Mouse (Mus musculus) lung, postnatal 36 days (tissue): ENCODE results near the gene Aph1a.
"Not testable (repeated sequence)": the region's sequence is repeated elsewhere in the genome, so short reads cannot be mapped to it uniquely, and the experiment has no call there.

ENCODE experiments used
- DNase-seq: peaks from one replicate; pipeline ENCODE4 v3.0.0; 2022; ENCODE audit warnings: mixed read lengths

The Aph1a gene

DNA sequence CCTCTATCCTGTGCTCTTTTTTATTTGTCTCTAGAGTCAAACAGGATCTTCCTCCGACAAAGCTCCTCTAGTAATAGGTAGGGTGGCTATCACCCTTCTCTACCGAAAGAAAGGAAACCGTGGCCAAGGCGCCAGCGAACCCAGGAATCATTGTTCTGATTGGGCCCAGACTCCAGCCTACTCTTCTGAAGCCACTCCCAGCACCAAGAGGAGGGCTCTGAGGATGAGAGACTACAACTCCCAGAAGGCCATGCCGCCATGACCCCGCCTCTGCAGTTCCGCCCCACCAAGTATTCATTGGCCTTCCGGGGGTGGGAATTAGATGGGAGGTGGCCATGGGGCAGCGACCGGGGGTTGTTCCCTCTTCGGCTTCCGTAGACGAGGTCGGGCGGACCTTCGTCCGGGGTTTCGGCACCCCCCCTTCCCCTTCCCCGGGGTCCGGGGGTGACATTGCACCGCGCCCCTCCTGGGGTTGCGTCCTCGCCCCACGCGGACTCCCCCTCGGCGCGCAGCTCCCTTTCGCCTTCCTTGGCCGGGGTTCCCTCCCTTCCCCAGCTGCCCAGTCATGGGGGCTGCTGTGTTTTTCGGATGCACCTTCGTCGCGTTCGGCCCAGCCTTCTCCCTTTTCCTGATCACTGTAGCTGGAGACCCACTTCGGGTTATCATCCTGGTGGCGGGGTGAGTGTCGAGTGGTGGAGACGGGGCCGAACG lies at the start of gene Aph1a:
Gene Aph1a (plus strand): TSS at position 364 of the 711 bp plus-strand sequence.
- peak; percentile 99 for DNase-seq

GRCm38 (mm10) chr3:95850611-95851010 lies 43.2 kb upstream of the Aph1a start:
- no peak for DNase-seq

GRCm38 (mm10) chr3:95851317-95851716 lies 42.5 kb upstream of the Aph1a start:
- no peak for DNase-seq

DNA sequence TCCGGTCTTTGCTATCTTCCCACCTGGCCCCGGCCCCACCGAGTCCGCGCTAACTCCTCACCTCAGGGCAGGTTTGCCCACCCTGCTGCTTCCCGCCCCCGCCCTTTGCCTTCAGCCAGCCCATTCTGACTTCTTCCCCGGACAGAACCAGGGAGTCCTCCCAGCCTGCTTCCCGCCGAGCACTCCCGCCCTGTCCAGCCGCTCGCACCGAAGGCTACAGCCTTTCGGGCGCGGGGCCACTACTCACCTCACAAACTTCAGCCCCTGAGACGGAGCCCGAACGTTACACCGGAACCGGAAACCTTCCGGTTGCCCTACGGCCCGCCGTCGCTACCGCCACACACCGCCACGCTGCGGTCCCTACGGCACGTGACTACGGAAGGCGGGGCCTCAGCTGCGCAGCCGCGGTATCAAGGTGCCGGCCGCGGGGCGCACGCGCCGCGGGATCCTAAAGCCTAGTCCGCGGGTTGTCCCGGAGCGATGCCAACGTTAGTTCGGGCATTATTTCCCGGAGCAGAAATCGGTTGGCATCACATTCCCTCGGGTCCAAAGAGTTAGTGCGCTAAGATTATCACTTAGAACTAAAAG lies 38.2 kb upstream of the Aph1a start, which contains the start of gene Prpf3:
Gene Prpf3 (minus strand): TSS at position 384 of the 588 bp plus-strand sequence.
- peak; percentile 97 for DNase-seq

GRCm38 (mm10) chr3:95856115-95856514 lies 37.7 kb upstream of the Aph1a start:
- DNase-seq = no peak

- not testable (repeated sequence) for DNase-seq
These were observed 36.7 kb upstream of the Aph1a start for GRCm38 (mm10) chr3:95857050-95857449.

- DNase-seq = not testable (repeated sequence)
These were observed 35.5 kb upstream of the Aph1a start for GRCm38 (mm10) chr3:95858278-95858677.

- DNase-seq = no peak
These were observed 33.4 kb upstream of the Aph1a start for GRCm38 (mm10) chr3:95860323-95860722.

DNA sequence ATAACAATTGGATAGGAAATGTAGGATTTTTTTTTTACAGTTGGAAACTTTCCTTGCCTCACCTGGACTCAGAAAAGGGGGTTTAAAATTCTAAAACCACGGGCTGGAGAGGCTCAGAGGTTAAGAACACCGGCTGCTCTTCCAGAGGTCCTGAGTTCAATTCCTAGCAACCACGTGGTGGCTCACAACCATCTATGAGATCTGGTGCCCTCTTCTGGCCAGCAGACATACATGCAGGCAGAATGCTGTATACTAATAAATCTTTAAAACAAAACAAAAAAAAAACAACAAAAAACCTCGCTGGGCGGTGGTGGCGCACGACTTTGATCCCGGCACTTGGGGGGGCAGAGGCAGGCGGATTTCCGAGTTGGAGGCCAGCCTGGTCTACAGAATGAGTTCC lies 32.6 kb upstream of the Aph1a start:
- no peak for DNase-seq

DNA sequence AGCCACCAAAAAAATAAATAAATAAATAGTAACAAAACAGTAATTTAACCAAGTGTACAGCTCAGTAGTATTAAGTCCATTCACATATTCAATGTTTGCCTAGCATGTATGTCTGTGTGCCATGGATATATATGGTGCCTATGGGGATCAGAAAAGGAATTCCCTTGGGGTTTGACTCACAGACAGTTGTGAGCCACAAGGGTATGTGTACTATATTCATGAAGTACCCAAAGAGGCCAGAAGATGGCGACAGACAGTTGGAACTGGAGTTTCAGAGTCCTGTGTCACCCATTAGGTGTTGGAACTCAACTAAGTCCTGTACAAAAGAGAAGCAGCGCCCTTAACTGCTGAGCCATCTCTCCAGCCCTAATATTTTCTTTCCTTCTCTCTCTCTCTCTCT lies 32.0 kb upstream of the Aph1a start:
- peak; percentile 98 for DNase-seq

DNA sequence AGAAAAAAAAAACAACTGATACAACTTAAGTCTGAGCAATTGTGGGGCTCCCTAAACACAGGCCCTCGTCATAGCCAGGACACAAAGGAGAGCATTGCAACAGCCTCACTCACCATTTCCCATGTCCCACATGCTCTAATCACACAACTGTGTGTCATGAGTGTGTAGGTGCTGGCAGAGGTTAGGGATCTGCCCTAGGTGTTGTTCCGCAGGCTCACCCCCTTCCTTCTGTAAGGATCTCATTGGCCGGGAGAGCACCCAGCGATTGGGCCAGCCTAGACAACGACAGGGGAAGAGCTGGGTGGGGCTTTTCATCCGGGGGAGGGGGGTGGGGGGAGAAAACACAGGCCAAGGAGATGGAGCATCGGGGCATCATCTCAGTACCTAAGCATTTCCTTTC lies 30.2 kb upstream of the Aph1a start:
- DNase-seq = no peak

DNA sequence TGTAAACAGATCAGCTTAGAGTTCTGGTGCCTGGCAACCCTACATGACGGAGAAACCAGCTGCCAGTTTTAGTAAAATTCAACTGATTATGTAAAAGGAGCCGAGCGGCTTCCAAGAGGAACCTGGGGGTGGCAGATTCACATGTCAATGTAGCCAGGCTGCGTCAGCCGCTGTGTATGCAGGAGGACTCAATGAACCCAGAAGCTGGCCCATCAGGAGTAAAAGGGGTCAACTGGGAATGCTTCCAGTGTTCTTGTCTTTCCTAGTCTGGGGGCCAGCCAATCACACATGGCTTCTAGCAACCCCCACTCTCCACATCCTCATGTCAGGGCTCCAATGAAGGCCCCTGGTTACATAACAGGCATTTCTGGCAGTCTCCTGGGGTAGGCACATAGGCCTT lies 28.7 kb upstream of the Aph1a start:
- DNase-seq = no peak

GRCm38 (mm10) chr3:95865571-95865970 lies 28.2 kb upstream of the Aph1a start:
- no peak for DNase-seq

DNA sequence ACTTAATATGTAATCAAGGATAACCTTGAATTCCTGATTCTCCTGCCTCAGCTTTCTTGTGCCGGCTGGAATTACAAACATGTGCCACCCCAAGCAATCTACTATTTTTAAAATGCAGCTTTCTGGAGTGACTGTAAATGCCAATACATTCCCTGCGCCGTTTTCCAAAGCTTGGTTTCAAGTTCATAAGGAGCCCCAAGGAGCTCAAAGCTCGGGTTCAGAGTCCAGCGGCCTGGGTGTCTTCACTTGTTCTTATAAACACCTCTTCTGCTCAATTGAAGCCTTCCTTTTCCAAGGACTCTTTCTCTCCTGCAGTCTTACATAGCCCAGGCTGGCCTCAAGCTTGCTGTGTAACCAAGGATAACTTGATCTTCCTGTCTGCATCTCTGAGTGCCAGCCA lies 27.7 kb upstream of the Aph1a start:
- no peak for DNase-seq

- DNase-seq = no peak
These were observed 26.4 kb upstream of the Aph1a start for GRCm38 (mm10) chr3:95867408-95867807.

GRCm38 (mm10) chr3:95870976-95871375 lies 22.8 kb upstream of the Aph1a start:
- no peak for DNase-seq

- DNase-seq = peak; percentile 88
These were observed 22.3 kb upstream of the Aph1a start, which contains the start of gene Mrps21 for GRCm38 (mm10) chr3:95871392-95871867. Gene Mrps21, minus strand, starts transcription at chr3:95871519.

GRCm38 (mm10) chr3:95872048-95872447 lies 21.7 kb upstream of the Aph1a start:
- DNase-seq = no peak

DNA sequence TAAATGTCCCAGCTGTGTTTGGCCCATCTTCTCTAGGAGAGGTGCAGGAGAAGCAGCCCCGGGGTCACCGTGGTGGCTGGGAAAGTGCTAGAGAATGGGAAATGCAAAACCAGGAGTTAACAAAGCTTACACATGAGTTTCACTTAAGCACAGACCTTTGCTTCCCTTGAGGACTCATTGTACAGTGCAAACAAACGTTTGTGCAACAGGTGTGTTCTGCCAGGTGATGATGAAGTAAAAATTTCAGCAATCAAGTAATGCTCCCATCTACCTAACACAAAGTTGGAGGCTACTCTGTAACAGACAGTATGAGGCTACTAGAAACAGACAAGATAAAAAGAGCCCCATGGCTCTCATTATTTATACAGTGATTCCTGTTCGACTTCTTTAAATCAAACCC lies 14.7 kb upstream of the Aph1a start:
- no peak for DNase-seq

DNA sequence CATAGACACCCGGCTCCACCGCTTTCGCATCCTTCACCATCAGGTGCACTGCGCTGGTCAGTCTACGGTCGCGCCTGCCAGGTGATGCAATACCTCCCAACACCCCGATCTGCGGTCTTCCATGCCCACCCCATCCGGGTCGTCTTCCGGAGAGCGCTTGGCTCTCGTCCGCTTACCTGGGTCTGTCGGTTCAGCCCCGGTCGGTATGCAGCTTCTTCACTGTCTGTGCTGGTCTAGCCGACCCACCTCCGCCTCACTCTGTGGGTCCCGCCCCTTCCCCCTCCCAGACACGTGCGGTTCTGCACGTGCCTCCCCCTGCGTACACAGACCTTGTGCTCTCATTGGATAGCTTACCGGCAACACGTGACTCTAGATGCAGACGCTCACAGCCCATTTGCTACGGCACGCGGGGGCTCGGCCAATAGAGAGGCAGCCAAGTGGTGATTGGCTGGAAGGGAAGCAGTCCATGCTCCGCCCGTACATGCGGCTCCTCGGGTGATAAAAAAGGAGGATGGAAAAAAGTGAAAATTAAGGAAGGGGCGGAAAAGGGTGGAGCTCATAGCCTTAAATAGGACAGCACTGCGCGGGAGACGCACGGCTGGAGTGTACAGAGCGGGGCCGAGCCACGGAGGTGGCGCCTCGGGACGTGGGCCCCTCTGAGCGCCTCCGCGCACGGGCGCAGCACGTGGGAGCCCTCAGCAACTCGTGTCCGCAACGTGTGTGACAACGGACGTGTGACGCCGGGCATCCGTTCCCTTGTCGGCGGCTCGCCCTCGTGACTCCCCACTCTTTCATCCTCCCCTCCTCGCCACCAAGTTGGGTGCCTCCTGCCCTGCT lies 11.6 kb upstream of the Aph1a start, which contains the start of gene Ciart:
Gene Ciart (minus strand): TSS at position 273 of the 837 bp plus-strand sequence.
- DNase-seq = peak; percentile 98

DNA sequence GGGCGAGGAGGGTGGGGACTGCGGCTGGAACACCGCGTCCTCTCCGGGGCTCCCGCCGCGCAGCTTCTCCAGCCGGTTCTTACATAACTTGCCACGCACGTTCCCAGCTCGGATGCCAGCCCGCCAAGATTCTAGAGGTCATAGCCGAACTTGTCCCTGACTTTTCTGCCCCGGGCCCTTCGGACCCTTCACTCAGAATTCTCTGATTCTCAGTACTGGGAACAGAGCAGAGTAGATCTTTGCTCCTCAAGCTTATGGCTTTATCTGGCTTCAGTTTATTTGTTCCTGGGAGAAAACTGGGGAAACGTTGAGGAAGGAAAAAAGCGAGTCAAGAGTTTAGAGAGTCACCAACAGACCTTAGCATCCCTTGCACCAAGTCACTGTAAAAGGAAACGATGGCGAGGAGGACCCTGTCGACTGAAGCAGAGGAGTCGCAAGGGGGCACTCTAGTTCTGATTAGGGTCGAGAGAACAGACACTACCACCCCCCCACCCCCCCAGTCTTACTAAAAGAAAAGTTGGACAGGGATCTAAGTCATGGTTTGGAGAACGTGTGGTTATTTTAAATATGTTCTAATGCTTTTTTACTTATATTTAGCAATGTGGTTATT lies 10.8 kb upstream of the Aph1a start:
- peak; percentile 94 for DNase-seq

GRCm38 (mm10) chr3:95884400-95884799 lies 9.4 kb upstream of the Aph1a start:
- DNase-seq = no peak

DNA sequence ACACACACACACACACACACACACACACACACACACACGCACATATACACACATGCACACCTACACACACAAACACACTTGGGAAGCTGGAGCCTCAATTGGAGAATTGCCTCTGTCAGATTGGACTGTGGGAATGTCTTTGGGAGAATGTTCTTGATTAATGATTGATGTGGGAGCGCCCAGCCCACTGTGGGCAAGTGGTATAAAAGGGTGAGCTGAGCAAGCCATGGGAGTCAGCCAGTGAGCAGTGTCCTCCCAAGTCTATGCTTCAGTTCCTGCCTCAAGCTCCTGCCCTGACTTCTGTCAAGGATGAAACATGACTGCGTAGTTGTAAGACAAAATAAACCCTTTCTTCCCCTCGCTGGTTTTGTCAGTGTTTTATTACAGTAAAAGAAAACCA lies 6.2 kb upstream of the Aph1a start:
- DNase-seq = no peak
